Mouse (Mus musculus) hindlimb bud, embryonic 11.5 days (tissue): ENCODE data around the gene Bcat2.
A peak's percentile ranks its signal among the peaks of the same experiment; 100 is the strongest.

Experiments
- DNase-seq: peaks from one replicate; pipeline ENCODE4 v3.0.0-alpha.2; 2012; ENCODE audit warnings: low read depth, low spot score; ENCODE audit errors: extremely low spot score

Bcat2 gene

GRCm38 (mm10) chr7:45621443-45621842, 51.5 kb downstream of the Bcat2 start, which contains the start of gene Izumo1:
Izumo1 (plus strand) TSS chr7:45621811.
- no peak for DNase-seq

- DNase-seq, result no peak
Measured at GRCm38 (mm10) chr7:45623507-45623906, 53.6 kb downstream of the Bcat2 start.

- DNase-seq, result no peak
Measured at GRCm38 (mm10) chr7:45624718-45625117, 54.8 kb downstream of the Bcat2 start.

GRCm38 (mm10) chr7:45625481-45625880, 55.5 kb downstream of the Bcat2 start:
- no peak for DNase-seq

- no peak for DNase-seq
Measured at GRCm38 (mm10) chr7:45626571-45627076, 56.7 kb downstream of the Bcat2 start.

- DNase-seq, result no peak
Measured at GRCm38 (mm10) chr7:45627261-45627660, 57.3 kb downstream of the Bcat2 start, which contains the start of gene Rasip1. Rasip1 (plus strand) TSS chr7:45627488.

- DNase-seq, result peak; percentile 42
Measured at GRCm38 (mm10) chr7:45628364-45629294, 58.7 kb downstream of the Bcat2 start.

- DNase-seq, result no peak
Measured at GRCm38 (mm10) chr7:45630064-45630907, 60.3 kb downstream of the Bcat2 start.

GRCm38 (mm10) chr7:45632499-45632898, 62.5 kb downstream of the Bcat2 start:
- no peak for DNase-seq

- no peak for DNase-seq
Measured at GRCm38 (mm10) chr7:45634946-45635681, 65.2 kb downstream of the Bcat2 start.

- DNase-seq, result no peak
Measured at GRCm38 (mm10) chr7:45635711-45636688, 66.0 kb downstream of the Bcat2 start.

GRCm38 (mm10) chr7:45637710-45638109, 67.8 kb downstream of the Bcat2 start:
- DNase-seq, result no peak

- peak; percentile 95 for DNase-seq
Measured at GRCm38 (mm10) chr7:45638623-45639401, 68.9 kb downstream of the Bcat2 start.
